Mouse (Mus musculus) heart, embryonic 10.5 days (tissue): ENCODE data around the gene Pigm. TPM values are rescaled to one million over a fixed set of nuclear protein-coding genes. Genes with fewer than 3 reads are reported as not detected.

Experiments used
- DNase-seq: peaks from one replicate; pipeline ENCODE4 v3.0.0-alpha.2; 2017; ENCODE audit warnings: low spot score
- H3K27ac ChIP-seq: fragments of 300-500 bp; sonication (generic); 2 replicates; pipeline ENCODE4 v1.5.1; 2016; ENCODE audit warnings: mild to moderate bottlenecking
- H3K27me3 ChIP-seq: fragments of 300-500 bp; sonication (generic); 2 replicates; pipeline ENCODE4 v1.6.1; 2016; ENCODE audit warnings: mild to moderate bottlenecking; ENCODE audit not compliant: poor library complexity, insufficient read depth, severe bottlenecking
- H3K36me3 ChIP-seq: fragments of 300-500 bp; sonication (generic); 2 replicates; pipeline ENCODE4 v1.6.1; 2016; ENCODE audit warnings: mild to moderate bottlenecking, moderate library complexity
- H3K4me1 ChIP-seq: fragments of 300-500 bp; sonication (generic); 2 replicates; pipeline ENCODE4 v1.6.1; 2016; ENCODE audit warnings: mild to moderate bottlenecking
- H3K4me3 ChIP-seq: fragments of 300-500 bp; sonication (generic); 2 replicates; pipeline ENCODE4 v1.5.1; 2016; ENCODE audit warnings: mild to moderate bottlenecking, moderate library complexity
- H3K9me3 ChIP-seq: fragments of 300-500 bp; sonication (generic); 2 replicates; pipeline ENCODE4 v1.6.1; 2016; ENCODE audit warnings: mild to moderate bottlenecking, moderate library complexity
- WGBS: fragments of 180-500 bp; shearing (Covaris S2); methylation state at CpG from one replicate; pipeline ENCODE4 v1.1.7; 2016; 5-methylcytosine and 5-hydroxymethylcytosine counted together
- polyA plus RNA-seq: library from polyadenylated mRNA; unstranded; fragments of >200 nt; fragmentation: Nextera tagmentation; extraction: Ambion mirVana; gene quantifications from 2 replicates; pipeline ENCODE4 v1.2.1, GENCODE M21; 2016

The Pigm gene
- polyA plus RNA-seq, 1 experiment from 2014 or later, result 8.6 TPM

DNA sequence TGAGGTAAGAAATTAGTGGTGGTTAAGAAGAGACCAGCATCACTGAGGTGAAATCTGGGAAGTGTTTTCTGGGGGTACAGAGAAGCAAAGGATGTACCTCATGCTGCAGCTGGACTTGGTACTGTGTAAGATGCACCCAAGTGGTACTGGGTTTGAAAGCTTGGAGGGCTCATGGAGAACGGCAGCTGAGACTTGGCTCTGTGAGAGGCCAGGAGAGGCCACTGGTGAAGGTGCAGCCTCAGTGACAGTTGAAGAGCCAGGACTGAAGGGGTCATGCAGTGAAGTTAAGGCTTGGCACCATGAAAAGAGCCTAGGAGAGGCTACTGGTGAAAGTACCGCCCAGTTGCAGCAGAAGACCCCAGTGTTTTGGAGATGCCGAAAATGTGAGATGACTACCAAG, 51.5 kb downstream of the Pigm start:
- WGBS, result 90% methylated on average over 3 of the region's 3 CpGs
- Histone ChIP-seq H3K36me3 (no peaks in the 10 kb centered on the region), H3K4me1 (peaks cover 28% of the 10 kb centered on the region), H3K27me3 (no peaks in the 10 kb centered on the region), H3K4me3 (no peak overlapping the region), H3K9me3 (no peaks in the 10 kb centered on the region), H3K27ac (no peak overlapping the region)
- peak; percentile 67 for DNase-seq

GRCm38 (mm10) chr1:172428614-172429013, 52.3 kb downstream of the Pigm start:
- Histone ChIP-seq H3K27me3 (no peaks in the 10 kb centered on the region), H3K9me3 (no peaks in the 10 kb centered on the region), H3K27ac (no peak overlapping the region), H3K4me1 (peaks cover 31% of the 10 kb centered on the region), H3K4me3 (no peak overlapping the region), H3K36me3 (no peaks in the 10 kb centered on the region)
- DNase-seq, result no peak
- 63% methylated on average over 1 of the region's 1 CpGs for WGBS

GRCm38 (mm10) chr1:172430731-172431220, 54.4 kb downstream of the Pigm start:
- Histone ChIP-seq H3K4me3 (no peak overlapping the region), H3K27me3 (no peaks in the 10 kb centered on the region), H3K4me1 (peaks cover 32% of the 10 kb centered on the region), H3K36me3 (no peaks in the 10 kb centered on the region), H3K9me3 (no peaks in the 10 kb centered on the region), H3K27ac (peak overlapping the region; percentile 1; the same call in 1 of the 2 replicates)
- 47% methylated on average over 9 of the region's 9 CpGs for WGBS
- DNase-seq, result peak; percentile 73

DNA sequence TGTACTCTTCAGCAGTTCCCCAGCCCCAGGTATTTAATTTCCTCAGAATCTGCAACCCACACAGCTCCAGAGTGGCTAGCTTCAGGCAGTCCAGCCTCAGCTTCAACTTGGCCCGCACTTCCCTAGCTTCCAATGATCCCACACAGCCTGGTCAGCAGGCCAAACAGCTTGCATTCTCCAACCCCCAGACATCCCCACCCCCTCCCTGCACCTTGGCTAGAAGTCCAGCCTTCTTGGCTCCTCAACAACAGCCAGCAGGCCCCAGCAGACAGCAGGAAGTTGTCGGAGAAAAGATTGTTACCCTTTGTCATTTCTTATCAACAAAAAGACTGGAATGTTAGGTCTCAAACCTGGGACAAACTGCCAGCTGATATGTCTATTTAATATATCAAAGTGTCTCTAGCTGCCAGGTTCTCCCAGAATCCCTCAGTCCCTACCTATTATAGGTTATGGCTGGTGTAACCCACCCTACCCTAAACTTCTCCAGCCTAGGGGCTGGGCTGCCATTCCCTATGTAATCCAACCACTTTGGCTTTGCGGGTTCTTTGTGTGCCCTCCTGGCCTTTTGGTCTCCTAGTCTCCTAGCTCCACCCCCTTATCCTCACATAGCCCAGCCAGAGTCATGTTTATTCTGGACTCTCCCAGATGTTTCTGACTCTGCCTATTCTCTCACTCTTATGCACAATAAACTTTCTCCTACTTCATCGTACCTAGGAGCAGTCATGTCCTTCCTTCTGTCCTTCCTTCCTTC, 55.7 kb downstream of the Pigm start:
- 22% methylated on average over 4 of the region's 4 CpGs for WGBS
- H3K27ac ChIP-seq, result peak overlapping the region; percentile 47; the same call in 1 of the 2 replicates
- H3K4me1 ChIP-seq, result peaks cover 38% of the 10 kb centered on the region
- no peak overlapping the region for H3K4me3 ChIP-seq
- H3K36me3 ChIP-seq, result no peaks in the 10 kb centered on the region
- DNase-seq, result peak; percentile 78
- H3K27me3 ChIP-seq, result no peaks in the 10 kb centered on the region
- H3K9me3 ChIP-seq, result no peaks in the 10 kb centered on the region

DNA sequence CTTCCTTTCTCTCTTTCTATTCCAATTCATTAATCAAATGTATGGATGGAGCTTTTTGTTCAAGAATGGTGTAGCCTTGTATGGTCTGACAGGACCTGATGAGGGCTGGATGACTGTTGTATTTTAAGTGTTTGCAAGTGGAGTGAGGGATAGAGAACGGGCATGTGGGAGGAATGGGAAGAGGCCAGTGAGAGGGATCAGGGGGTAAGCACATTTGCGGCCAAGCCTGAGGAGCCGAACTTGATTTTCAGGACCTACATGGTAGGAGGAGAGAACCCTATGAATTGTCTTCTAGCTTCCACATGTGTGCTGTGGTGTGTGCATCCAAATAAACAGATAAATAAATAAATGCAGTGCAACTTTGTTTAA, 56.2 kb downstream of the Pigm start:
- peaks cover 39% of the 10 kb centered on the region for H3K4me1 ChIP-seq
- H3K9me3 ChIP-seq, result no peaks in the 10 kb centered on the region
- H3K36me3 ChIP-seq, result no peaks in the 10 kb centered on the region
- DNase-seq, result peak; percentile 70
- no peak overlapping the region for H3K4me3 ChIP-seq
- H3K27ac ChIP-seq, result peak overlapping the region; percentile 47; the same call in 1 of the 2 replicates
- no peaks in the 10 kb centered on the region for H3K27me3 ChIP-seq
- WGBS, result 66% methylated on average over 3 of the region's 3 CpGs

DNA sequence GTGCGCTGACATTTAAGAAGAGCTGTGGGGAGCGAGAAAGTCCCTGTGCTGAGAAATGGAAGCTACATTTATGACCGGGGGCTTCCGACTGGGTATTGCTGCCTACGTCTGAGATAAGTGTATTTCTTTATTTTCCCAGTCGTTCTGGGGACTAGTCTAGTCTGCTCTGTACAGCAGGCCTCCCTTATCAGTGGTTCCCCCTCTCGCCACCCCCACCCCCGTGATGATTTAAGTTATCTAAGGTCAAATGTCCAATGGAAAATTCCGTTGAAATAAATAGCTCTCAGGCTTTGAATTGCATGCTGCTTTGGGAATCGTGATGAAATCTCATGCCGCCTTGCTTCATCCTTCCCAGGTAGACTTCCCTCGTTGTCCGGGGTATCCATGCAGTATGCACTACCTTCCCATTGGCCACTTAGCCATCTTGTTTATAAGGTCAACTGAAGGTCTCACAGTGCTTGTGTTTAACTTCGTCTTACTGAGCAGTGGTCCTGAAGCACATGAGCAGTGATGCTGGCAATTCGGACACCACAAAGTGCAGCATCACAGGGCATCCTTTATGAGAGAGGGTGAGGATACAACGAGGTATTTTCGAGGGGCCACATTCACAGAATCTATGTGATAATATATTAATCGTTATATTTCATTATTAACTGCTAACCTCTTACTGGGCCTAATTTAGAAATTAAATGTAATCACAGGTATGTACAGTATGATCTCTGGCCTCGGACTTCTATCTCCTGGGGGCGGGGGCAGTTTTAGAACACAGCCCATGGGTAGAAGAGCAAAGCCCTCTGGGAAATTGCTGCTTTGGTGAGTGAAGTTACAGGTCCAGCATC, 56.9 kb downstream of the Pigm start:
- Histone ChIP-seq H3K4me1 (peaks cover 39% of the 10 kb centered on the region), H3K9me3 (no peaks in the 10 kb centered on the region), H3K36me3 (no peaks in the 10 kb centered on the region), H3K27ac (peak overlapping the region; percentile 47), H3K27me3 (no peaks in the 10 kb centered on the region), H3K4me3 (no peak overlapping the region)
- 49% methylated on average over 20 of the region's 20 CpGs for WGBS
- peak; percentile 72 for DNase-seq

Other genes with a start within 250 kb of the Pigm start
- gene Pex19, start 249.8 kb upstream of the Pigm start, polyA plus RNA-seq, result 154 and 161 TPM in 2 replicates
- 110 and 125 TPM in 2 replicates for gene Dcaf8, start 228.5 kb upstream of the Pigm start, polyA plus RNA-seq
- 115 and 152 TPM in 2 replicates for gene Pea15a, start 169.7 kb upstream of the Pigm start, polyA plus RNA-seq
- 225 and 307 TPM in 2 replicates for gene Casq1, start 156.7 kb upstream of the Pigm start, polyA plus RNA-seq
- 0.09 and 0.12 TPM in 2 replicates for gene Atp1a4, start 118.1 kb upstream of the Pigm start, polyA plus RNA-seq
- 30.1 and 33.2 TPM in 2 replicates for gene Igsf8, start 114.9 kb upstream of the Pigm start, polyA plus RNA-seq
- gene Atp1a2, start 78.5 kb upstream of the Pigm start, polyA plus RNA-seq, result 8.7 and 22.5 TPM in 2 replicates
- not detected in 2 replicates for gene Kcnj9, start 47.2 kb upstream of the Pigm start, polyA plus RNA-seq
- 0.09 TPM in 1 of 2 replicates, not detected in the other for gene Kcnj10, start 35.3 kb upstream of the Pigm start, polyA plus RNA-seq
- gene Slamf9, start 98.8 kb downstream of the Pigm start, polyA plus RNA-seq, result 0.92 and 1.1 TPM in 2 replicates
- 13.7 and 37.5 TPM in 2 replicates for gene Igsf9, start 105.2 kb downstream of the Pigm start, polyA plus RNA-seq
- 276 and 315 TPM in 2 replicates for gene Tagln2, start 123.5 kb downstream of the Pigm start, polyA plus RNA-seq
- gene Cfap45, start 144.3 kb downstream of the Pigm start, polyA plus RNA-seq, result 1.7 and 2.4 TPM in 2 replicates
- gene Vsig8, start 179.4 kb downstream of the Pigm start, polyA plus RNA-seq, result 0.12 TPM in 1 of 2 replicates, not detected in the other
- not detected in 2 replicates for gene Slamf8, start 214.0 kb downstream of the Pigm start, polyA plus RNA-seq
- gene Fcrl6, start 226.0 kb downstream of the Pigm start, polyA plus RNA-seq, result not detected in 2 replicates